Comparison of ENCODE assay signal across 10 mouse cellular contexts in the genomic region with DNA sequence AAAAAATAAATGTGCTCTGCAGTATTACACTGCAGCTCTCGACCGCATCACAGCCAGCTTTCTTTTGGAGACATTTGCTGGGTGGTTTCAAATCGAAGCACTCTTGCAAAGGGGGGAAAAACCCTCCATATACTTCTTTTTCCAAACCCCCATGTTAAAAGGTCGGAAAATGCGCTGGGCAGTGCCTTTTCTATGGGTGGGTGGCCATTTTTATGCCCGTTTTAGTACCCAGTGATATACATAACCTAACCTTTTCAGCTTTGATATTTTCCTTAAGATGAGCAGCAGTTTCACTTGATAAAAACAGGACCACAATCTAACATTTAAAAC. TPM values are rescaled to one million over a fixed set of nuclear protein-coding genes. Genes with fewer than 3 reads are reported as not detected.
DNase-seq lines count a peak whose midpoint lies in the region; ATAC-seq lines count a peak whose summit lies in the region.
"Had no signal": no experiment of that assay in that cellular context is flagged by ENCODE, and none has a peak within 500 bp of the region (broad histone marks: within the 10 kb centered on the region; RNA-seq: fewer than 3 reads in every experiment).

No protein-coding gene starts in this region.

- H3K9me3 ChIP-seq in neural tube, embryonic 15.5 days (replicated peaks): no peaks in the 10 kb centered on the region
- no peaks in the 10 kb centered on the region for H3K9me3 ChIP-seq in forebrain, embryonic 13.5 days (replicated peaks)
- no peaks in the 10 kb centered on the region for H3K9me3 ChIP-seq in limb, embryonic 12.5 days
- H3K9me3 ChIP-seq: kidney, embryonic 15.5 days had no signal

- no peak overlapping the region for H3K4me2 ChIP-seq in neural tube, embryonic 15.5 days
- peak overlapping the region; percentile 88 for H3K4me2 ChIP-seq in forebrain, embryonic 13.5 days
- H3K4me2 ChIP-seq in limb, embryonic 12.5 days: 0 out of 2 replicates have a peak overlapping the region, but pooled peaks have one; percentile 15
- H3K4me2 ChIP-seq: kidney, embryonic 15.5 days had no signal

- 12% methylated on average over 6 of the region's 6 CpGs for WGBS in neural tube, embryonic 15.5 days
- 1% methylated on average over 6 of the region's 6 CpGs for WGBS in forebrain, embryonic 13.5 days
- WGBS in limb, embryonic 12.5 days: 0% methylated on average over 6 of the region's 6 CpGs

- no peak overlapping the region for H3K9ac ChIP-seq in neural tube, embryonic 15.5 days (replicated peaks)
- peak overlapping the region; percentile 84 for H3K9ac ChIP-seq in forebrain, embryonic 13.5 days
- H3K9ac ChIP-seq in limb, embryonic 12.5 days (replicated peaks): no peak overlapping the region
- H3K9ac ChIP-seq: kidney, embryonic 15.5 days had no signal

- peaks cover 77% of the 10 kb centered on the region for H3K27me3 ChIP-seq in neural tube, embryonic 15.5 days (replicated peaks)
- peaks cover 37% of the 10 kb centered on the region for H3K27me3 ChIP-seq in forebrain, embryonic 13.5 days
- peaks cover 69% of the 10 kb centered on the region for H3K27me3 ChIP-seq in limb, embryonic 12.5 days

- ATAC-seq in neural tube, embryonic 15.5 days (ENCODE audit: low FRiP score): no peak
- ATAC-seq in forebrain, embryonic 13.5 days: no peak
- ATAC-seq in limb, embryonic 12.5 days (ENCODE audit: insufficient number of reproducible peaks, insufficient read depth, low FRiP score, low TSS enrichment, low read depth): no peak

- 0 out of 2 replicates have a peak, but pooled peaks cover 2% of the 10 kb centered on the region for H3K36me3 ChIP-seq in neural tube, embryonic 15.5 days
- H3K36me3 ChIP-seq in forebrain, embryonic 13.5 days (ENCODE audit: poor library complexity, severe bottlenecking): no peaks in the 10 kb centered on the region
- H3K36me3 ChIP-seq in limb, embryonic 12.5 days: no peaks in the 10 kb centered on the region
- H3K36me3 ChIP-seq: kidney, embryonic 15.5 days had no signal

- no peak overlapping the region for H3K27ac ChIP-seq in neural tube, embryonic 15.5 days (replicated peaks)
- peak overlapping the region; percentile 97 for H3K27ac ChIP-seq in forebrain, embryonic 13.5 days
- H3K27ac ChIP-seq in limb, embryonic 12.5 days: no peak overlapping the region
- H3K27ac ChIP-seq: kidney, embryonic 15.5 days had no signal

- H3K4me1 ChIP-seq in neural tube, embryonic 15.5 days: 0 out of 2 replicates have a peak, but pooled peaks cover 4% of the 10 kb centered on the region
- H3K4me1 ChIP-seq in forebrain, embryonic 13.5 days: peaks cover 63% of the 10 kb centered on the region
- peaks cover 24% of the 10 kb centered on the region for H3K4me1 ChIP-seq in limb, embryonic 12.5 days (replicated peaks)

- H3K4me3 ChIP-seq in neural tube, embryonic 15.5 days (replicated peaks): no peak overlapping the region
- peak overlapping the region; percentile 75 for H3K4me3 ChIP-seq in forebrain, embryonic 13.5 days
- H3K4me3 ChIP-seq in limb, embryonic 12.5 days (replicated peaks): no peak overlapping the region
- H3K4me3 ChIP-seq: kidney, embryonic 15.5 days had no signal

- DNase-seq in neural tube, embryonic 10.5 days (ENCODE audit: extremely low spot score, low spot score): peak; percentile 36
- DNase-seq in embryo, embryonic 10 days (ENCODE audit: low spot score): no peak
- DNase-seq in urinary bladder, adult 18-20 months (ENCODE audit: low spot score in 2 of 2): no peak
- DNase-seq in embryo, embryonic 11 days: no peak
- DNase-seq: layer of hippocampus, postnatal 36 days; lung, adult 18-20 months had no signal

RNA-seq across cellular contexts. Expression of a gene that starts 5.0 kb away (rescaled TPM):
- polyA plus RNA-seq in neural tube, embryonic 15.5 days (2015; fragmentation: Nextera tagmentation; extraction: Ambion mirVana): not detected in 2 replicates
- 20.0 and 24.0 TPM in 2 replicates for polyA plus RNA-seq in forebrain, embryonic 13.5 days (2015; fragmentation: Nextera tagmentation; extraction: Ambion mirVana)
- 0.97 and 1.1 TPM in 2 replicates for polyA plus RNA-seq in limb, embryonic 12.5 days (2016; fragmentation: Nextera tagmentation; extraction: Ambion mirVana)

Comparison
In these comparisons a context has a peak if more than half of its experiments do, and no peak if none do; other contexts are left out.
1. RNA of a gene that starts 5.0 kb away (polyA plus RNA-seq): 20.0 to 24.0 TPM in forebrain, embryonic 13.5 days; 0.97 to 1.1 TPM in limb, embryonic 12.5 days and not detected in neural tube, embryonic 15.5 days; every median in the first group is over 10 times any median in the second.